Mouse (Mus musculus) Muller cell, postnatal 12 days (primary cell): ENCODE data around the gene Olfr1086.
"Not testable (repeated sequence)": the region's sequence is repeated elsewhere in the genome, so short reads cannot be mapped to it uniquely, and the experiment has no call there.

Source experiments
- DNase-seq: peaks from one replicate; pipeline ENCODE4 v3.0.0-alpha.2; 2015; ENCODE audit errors: inconsistent ontology term

The Olfr1086 gene

GRCm38 (mm10) chr2:86679992-86680391 is at the start of gene Olfr1086:
Gene Olfr1086 (minus strand): TSS chr2:86680092.
- no peak for DNase-seq

GRCm38 (mm10) chr2:86698295-86698694 is 18.4 kb upstream of the Olfr1086 start, which contains the start of gene Olfr1087:
Gene Olfr1087 (minus strand): TSS chr2:86698395.
- DNase-seq = no peak

GRCm38 (mm10) chr2:86661919-86662318 is 18.0 kb downstream of the Olfr1086 start, which contains the start of gene Olfr1085:
Gene Olfr1085 (minus strand): TSS chr2:86662019.
- DNase-seq = no peak

- not testable (repeated sequence) for DNase-seq
These were observed 40.3 kb downstream of the Olfr1086 start, which contains the start of gene Olfr1084 for GRCm38 (mm10) chr2:86639625-86640024. Gene Olfr1084 (minus strand): TSS chr2:86639725.
